Mouse (Mus musculus) spleen, adult 12 weeks (tissue): ENCODE results near the gene Rarg.
"Not testable (repeated sequence)": the region's sequence is repeated elsewhere in the genome, so short reads cannot be mapped to it uniquely, and the experiment has no call there.

ENCODE experiments used
- DNase-seq: peaks from one replicate; pipeline ENCODE4 v3.0.0; 2022; ENCODE audit warnings: low spot score

Gene Rarg

GRCm38 (mm10) chr15:102238543-102239259 lies 18.6 kb downstream of the Rarg start:
- no peak for DNase-seq

DNA sequence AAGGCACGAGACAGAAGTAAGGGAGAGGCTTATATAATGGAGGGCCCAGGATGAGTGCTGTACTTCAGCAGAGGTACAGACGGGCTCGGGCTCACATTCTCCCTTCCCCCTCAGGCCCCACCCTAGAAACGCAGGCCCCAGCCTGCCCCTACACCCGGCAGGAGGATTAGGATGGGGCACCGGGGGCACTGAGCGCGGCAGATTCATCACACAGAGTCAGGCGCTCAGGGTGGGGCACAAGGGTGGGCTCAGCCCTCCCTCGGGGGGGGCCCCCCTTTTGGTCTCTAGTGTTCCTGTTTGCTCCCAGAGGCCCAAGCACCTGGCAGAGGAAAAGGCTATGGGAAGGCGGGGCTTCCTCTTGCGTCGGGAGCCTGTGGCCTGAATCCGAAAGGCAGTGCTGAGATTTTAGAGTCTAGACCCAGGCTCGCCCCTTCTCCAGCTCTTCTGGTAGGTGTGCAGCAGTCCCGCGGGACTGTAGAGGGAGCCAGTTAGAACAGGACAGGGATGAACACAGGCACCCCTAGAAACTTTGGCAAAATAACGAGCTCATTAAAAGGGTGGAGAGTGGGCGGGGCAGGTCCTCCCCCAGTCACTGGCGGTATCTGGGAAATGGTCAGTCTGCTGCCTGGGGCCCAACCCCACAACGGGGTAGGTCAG lies 21.8 kb downstream of the Rarg start:
- DNase-seq = no peak

DNA sequence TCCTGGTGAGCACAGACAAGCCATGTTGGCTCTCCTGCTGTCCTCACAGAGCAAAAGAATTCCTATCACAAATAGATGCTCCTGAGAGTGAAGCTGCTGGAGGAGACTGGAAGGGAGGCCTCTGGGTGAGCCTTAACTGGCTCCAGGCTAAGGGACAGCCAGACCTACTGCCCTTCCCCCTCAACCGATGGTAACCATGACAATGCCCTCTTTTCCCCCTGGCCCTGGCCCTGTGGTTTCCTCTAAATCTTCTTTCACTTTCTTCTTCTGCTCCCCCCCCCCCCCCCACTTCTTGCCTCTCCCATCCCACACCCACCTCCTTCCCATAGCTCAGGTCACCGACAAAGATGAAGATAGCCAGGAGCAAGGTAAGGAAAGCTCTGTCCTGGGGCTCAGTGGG lies 23.4 kb downstream of the Rarg start:
- DNase-seq = no peak

DNA sequence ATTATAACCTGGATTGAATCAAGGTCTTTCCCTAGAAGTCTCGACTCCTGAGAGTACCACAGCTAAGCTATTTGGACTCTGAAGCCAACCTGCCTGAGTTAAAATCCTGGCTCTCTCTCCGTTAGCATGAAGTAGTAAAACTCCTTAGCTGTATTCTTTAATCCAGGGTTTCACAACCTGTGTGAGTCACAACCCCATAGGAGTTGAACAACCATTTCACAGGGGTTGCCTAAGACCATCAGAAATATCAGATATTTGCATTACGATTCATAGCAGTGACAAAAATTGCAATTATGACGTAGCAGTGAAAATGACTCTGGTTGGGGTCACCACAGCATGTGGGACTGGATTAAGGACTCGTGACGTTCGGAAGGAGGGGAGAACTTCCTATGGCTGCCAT lies 24.6 kb downstream of the Rarg start:
- DNase-seq = no peak

GRCm38 (mm10) chr15:102231748-102232147 lies 25.6 kb downstream of the Rarg start, which contains the start of gene Itgb7:
Itgb7 (minus strand) TSS chr15:102231944.
- DNase-seq = no peak

DNA sequence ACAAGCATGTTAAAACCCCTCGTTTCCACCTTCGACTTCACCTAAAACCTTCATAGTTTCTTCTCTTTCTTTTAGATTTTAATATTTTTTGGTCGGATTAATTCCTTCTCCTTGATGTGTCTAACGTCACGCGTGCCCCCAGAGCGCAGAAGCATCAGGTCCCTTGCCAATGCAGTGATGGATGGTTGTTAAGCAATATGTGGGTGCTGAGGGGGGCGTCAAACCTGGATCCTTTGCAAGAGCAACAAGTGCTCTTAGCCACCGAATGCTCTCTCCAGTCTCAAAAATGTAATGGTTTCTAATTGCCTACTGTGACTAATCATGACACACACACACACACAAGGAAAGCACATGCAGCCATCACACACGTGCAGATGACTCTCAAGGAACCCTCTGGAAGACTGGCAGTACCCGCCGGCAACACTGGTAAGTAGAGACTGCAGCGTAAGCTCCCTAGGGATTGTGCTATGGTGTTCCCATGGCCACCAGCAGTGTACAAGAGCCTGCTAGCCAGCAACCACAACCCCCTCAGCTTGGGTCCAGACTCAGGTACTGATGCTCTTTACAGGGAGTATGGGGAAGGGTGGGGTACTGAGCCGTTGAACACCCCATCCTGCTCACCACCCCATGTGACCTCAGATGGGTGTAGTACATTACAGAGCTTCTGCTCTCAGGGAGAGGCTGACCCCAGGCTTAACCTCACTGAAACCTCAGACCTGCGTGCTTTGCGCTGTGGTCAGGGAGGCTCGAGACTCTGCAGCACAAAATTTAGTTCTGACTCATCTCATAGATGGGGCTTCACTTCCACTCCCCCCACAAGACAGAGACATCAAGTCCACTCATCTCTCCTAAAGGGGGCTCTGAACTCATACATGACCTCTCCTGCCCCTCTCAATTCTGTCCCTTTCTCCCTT lies 26.7 kb downstream of the Rarg start:
- no peak for DNase-seq

- not testable (repeated sequence) for DNase-seq
Measured at GRCm38 (mm10) chr15:102225619-102226018, 31.7 kb downstream of the Rarg start.

- DNase-seq = peak; percentile 57
Measured at GRCm38 (mm10) chr15:102224992-102225617, 32.2 kb downstream of the Rarg start.

DNA sequence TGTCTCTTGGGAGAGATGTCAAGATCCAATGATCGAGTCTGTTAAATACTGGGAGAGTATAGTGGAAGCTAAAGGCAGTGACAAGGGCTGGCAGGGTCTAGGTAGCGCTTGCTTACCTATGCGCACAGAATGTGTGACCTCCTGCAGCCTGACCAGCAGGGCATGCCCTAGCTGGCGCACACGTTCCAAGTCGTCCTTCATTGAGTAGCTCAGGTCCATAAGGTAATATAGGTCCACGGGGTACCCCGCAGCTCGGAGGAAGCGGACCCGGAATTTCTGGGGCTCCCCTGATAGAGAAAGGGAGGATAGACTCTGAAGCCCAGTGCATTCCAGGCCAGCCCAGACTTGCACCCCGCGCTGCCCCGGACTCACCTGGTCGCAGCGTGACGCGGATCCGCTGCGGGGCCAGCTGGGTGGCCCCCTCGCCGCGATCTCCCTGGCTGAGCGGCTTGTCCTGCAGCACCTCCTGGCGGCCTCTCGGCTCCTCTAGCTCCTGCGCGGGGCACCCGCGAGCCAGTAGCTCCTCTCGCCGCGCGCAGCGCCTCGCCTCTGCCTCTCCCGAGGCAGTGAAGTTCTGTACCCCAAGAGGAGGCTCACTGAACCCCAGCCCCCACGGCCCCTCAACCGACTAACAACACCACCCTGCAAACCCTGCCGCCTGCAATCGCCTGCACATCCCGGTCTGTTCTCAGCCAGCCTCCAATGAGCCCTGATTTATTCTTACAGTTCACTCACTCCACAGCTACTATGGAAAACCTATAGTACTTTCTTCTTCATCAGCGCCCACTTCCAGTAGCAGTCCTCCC lies 32.9 kb downstream of the Rarg start:
- peak; percentile 59 for DNase-seq

DNA sequence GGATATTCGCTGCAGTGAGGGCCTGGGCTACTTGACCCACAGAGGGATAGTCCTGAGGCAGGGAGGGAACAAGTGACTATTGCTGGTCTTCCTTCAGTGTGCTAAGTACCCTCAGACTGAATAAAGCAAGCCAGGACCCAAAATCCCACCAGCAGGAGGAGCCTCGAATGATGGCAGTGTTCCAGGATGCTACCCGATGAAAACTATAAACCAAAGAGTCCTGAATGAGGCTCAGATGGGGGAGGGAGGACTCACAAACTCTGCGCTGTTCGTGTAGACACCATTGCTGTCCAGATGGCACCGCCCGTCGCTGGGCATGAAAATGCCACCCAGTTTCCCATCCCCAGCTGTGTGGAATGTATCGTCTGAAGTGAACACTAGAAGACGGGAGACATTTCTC lies 34.9 kb downstream of the Rarg start:
- no peak for DNase-seq

- DNase-seq = no peak
Measured at GRCm38 (mm10) chr15:102217325-102217724, 40.0 kb downstream of the Rarg start.

DNA sequence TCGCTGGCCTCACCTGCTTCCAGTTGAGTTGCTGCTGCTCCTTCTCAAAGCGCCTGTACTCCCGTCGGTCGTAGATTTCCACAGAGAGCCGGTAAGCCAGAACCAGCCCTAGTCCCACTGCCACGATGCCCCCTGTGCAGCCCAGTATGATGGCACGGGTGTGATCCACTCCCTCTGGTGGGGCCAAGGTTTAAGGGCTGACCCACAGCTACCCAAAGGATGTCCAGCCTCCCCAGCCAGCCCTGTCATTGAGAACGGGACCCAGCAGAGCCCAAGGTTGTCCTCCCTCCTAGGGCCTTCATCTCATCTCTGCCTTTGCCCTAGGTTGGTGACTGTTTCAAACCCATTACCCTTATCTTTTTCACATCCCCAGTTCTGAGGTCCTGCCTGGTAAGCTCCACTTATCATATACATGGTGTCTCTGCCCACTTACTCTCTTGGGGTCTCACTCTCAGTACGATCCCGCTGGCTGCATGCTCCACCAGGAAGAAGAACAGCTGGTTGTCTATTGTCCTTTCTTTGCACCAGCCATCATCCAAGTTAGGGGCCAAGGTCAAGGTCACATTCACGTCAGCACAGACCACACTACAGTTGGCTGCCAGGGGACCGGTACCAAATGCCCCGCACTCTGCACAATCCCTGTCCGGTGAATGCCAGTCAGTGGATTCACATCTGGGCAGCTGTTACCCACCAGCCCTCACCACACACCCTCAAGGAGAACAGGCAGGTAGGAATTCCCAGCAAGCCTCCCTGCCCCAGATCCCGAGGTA lies 40.7 kb downstream of the Rarg start:
- no peak for DNase-seq

GRCm38 (mm10) chr15:102215624-102216023 lies 41.7 kb downstream of the Rarg start:
- DNase-seq = no peak

GRCm38 (mm10) chr15:102214132-102214531 lies 43.2 kb downstream of the Rarg start:
- no peak for DNase-seq

DNA sequence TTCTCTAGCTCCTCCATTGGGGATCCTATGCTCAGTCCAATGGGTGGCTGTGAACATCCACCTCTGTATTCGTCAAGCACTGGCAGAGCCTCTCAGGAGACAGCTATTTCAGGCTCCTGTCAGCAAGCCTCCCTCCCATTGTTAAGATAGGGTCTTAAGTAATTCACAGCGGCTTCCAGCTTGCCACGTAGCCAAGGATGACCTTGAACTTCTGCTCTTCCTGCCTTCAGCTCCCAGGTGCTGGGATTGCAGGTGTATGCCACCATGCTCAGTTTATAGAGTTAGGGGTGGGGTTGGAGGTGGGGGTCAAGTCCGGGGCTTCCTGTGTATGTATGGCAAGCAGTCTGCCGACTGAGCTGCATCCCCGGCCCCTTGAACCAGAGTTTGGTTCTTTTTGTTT lies 45.4 kb downstream of the Rarg start:
- DNase-seq = no peak

- DNase-seq = no peak
Measured at GRCm38 (mm10) chr15:102210816-102211215, 46.5 kb downstream of the Rarg start.

GRCm38 (mm10) chr15:102209114-102209513 lies 48.2 kb downstream of the Rarg start:
- DNase-seq = no peak

GRCm38 (mm10) chr15:102208092-102208561 lies 49.2 kb downstream of the Rarg start:
- DNase-seq = no peak

DNA sequence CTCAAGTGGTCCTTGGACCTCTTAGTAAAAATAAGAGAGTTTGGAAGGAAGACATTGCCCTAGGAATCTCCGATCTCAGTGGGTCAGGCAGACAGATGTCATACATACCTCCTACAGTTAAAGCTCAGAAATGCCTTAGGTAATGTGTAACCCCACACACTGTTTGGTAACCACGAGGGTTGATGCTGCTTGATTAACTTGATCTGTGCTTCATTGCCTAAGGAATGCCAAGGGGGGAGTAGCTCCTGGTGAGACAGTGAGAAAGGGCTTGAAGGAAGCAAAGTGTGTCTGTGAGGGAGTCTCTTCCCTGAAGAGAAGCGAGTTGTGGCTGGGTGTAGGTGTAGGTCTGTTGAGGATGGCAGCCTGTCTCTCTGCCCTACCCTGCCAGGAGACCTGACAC lies 50.0 kb downstream of the Rarg start:
- no peak for DNase-seq

GRCm38 (mm10) chr15:102205779-102206178 lies 51.5 kb downstream of the Rarg start:
- DNase-seq = no peak
